Mouse (Mus musculus) megakaryocyte, adult 5-6 weeks (primary cell): ENCODE measurements at regions not wholly inside any gene's neighbourhood (a gene's known extent, or its start where the extent isn't known, plus 50 kb on each side); places are given as distances from the start of the nearest gene placed in this dataset.

Source experiments
- ATAC-seq: 2 replicates; pipeline ENCODE4 v1.8.0; 2016; ENCODE audit warnings: mild to moderate bottlenecking, inconsistent platforms; ENCODE audit not compliant: poor library complexity, severe bottlenecking

GRCm38 (mm10) chr17:13581995-13582588, 178.2 kb upstream of the Afdn start:
- ATAC-seq: no peak

GRCm38 (mm10) chr17:13583475-13584233, 176.7 kb upstream of the Afdn start:
- no peak for ATAC-seq

GRCm38 (mm10) chr17:13584394-13584793, 175.9 kb upstream of the Afdn start:
- no peak for ATAC-seq

GRCm38 (mm10) chr17:13590240-13590837, 170.0 kb upstream of the Afdn start:
- peak; percentile 68 for ATAC-seq
